In genomic region chr3:135232462-135232861, GRCm38 (mm10) we compare ENCODE assay signal across 21 mouse cellular contexts. TPM values are rescaled to one million over a fixed set of nuclear protein-coding genes. Genes with fewer than 3 reads are reported as not detected.
DNase-seq lines count a peak whose midpoint lies in the region; ATAC-seq and TF ChIP-seq lines count a peak whose summit lies in the region.
"Had no signal": no experiment of that assay in that cellular context is flagged by ENCODE, and none has a peak within 500 bp of the region (broad histone marks: within the 10 kb centered on the region; RNA-seq: fewer than 3 reads in every experiment).

No protein-coding gene starts in this region.

- H3K9ac ChIP-seq in intestine, embryonic 15.5 days: no peak overlapping the region
- no peak overlapping the region for H3K9ac ChIP-seq in intestine, embryonic 16.5 days (ENCODE audit: low read depth, low read length)
- H3K9ac ChIP-seq in intestine, postnatal 0 days (ENCODE audit: low read depth, low read length): no peak overlapping the region

- no peaks in the 10 kb centered on the region for H3K27me3 ChIP-seq in intestine, embryonic 15.5 days (replicated peaks)
- H3K27me3 ChIP-seq in intestine, embryonic 16.5 days (replicated peaks; ENCODE audit: control insufficient read depth, insufficient read depth, low read length): no peaks in the 10 kb centered on the region
- no peaks in the 10 kb centered on the region for H3K27me3 ChIP-seq in intestine, postnatal 0 days (replicated peaks; ENCODE audit: control insufficient read depth, insufficient read depth, low read length)
- H3K27me3 ChIP-seq: CH12.LX, Patski had no signal

- H3K36me3 ChIP-seq in intestine, embryonic 15.5 days: peaks cover 20% of the 10 kb centered on the region
- H3K36me3 ChIP-seq in intestine, embryonic 16.5 days (ENCODE audit: control insufficient read depth, insufficient read depth, low read length): peaks cover 8% of the 10 kb centered on the region; the same call in 1 of the 2 replicates
- H3K36me3 ChIP-seq in intestine, postnatal 0 days (ENCODE audit: control insufficient read depth, insufficient read depth): peaks cover 23% of the 10 kb centered on the region

- WGBS in intestine, embryonic 15.5 days: 65% methylated on average over 3 of the region's 3 CpGs
- 61% methylated on average over 3 of the region's 3 CpGs for WGBS in intestine, embryonic 16.5 days
- 48% methylated on average over 3 of the region's 3 CpGs for WGBS in intestine, postnatal 0 days

- H3K4me2 ChIP-seq in intestine, embryonic 15.5 days (replicated peaks): no peak overlapping the region
- no peak overlapping the region for H3K4me2 ChIP-seq in intestine, embryonic 16.5 days (ENCODE audit: low read depth, low read length)
- H3K4me2 ChIP-seq in intestine, postnatal 0 days (replicated peaks; ENCODE audit: low read depth): 0 out of 2 replicates have a peak overlapping the region, but pooled peaks have one; percentile 13

- no peaks in the 10 kb centered on the region for H3K4me1 ChIP-seq in intestine, embryonic 15.5 days (replicated peaks)
- H3K4me1 ChIP-seq in intestine, embryonic 16.5 days (ENCODE audit: control insufficient read depth, insufficient read depth, low read length): no peaks in the 10 kb centered on the region
- no peaks in the 10 kb centered on the region for H3K4me1 ChIP-seq in intestine, postnatal 0 days (replicated peaks; ENCODE audit: control insufficient read depth, insufficient read depth, low read length)

- no peak overlapping the region for H3K27ac ChIP-seq in intestine, embryonic 15.5 days
- no peak overlapping the region for H3K27ac ChIP-seq in intestine, embryonic 16.5 days (ENCODE audit: low read length)
- no peak overlapping the region for H3K27ac ChIP-seq in intestine, postnatal 0 days (ENCODE audit: low read depth, low read length)

- peak; percentile 95 for ATAC-seq in intestine, embryonic 15.5 days
- ATAC-seq in intestine, embryonic 16.5 days: peak; percentile 97
- ATAC-seq in intestine, postnatal 0 days: peak; percentile 67
- no peak for ATAC-seq in monocyte, adult 5-6 weeks (replicated peaks; ENCODE audit: insufficient number of reproducible peaks, low FRiP score, low TSS enrichment, poor library complexity, severe bottlenecking)
- ATAC-seq: activated CD4-positive, CD25-positive, alpha-beta regulatory T cell, adult 4 months; CD4-positive, CD25-positive, alpha-beta regulatory T cell, adult 4 months; Patski had no signal

- TF ChIP-seq CTCF in intestine, postnatal 0 days (IDR thresholded peaks at IDR 0.05; ENCODE audit: low read depth): no peak

- no peak overlapping the region for H3K4me3 ChIP-seq in intestine, embryonic 15.5 days (replicated peaks)
- no peak overlapping the region for H3K4me3 ChIP-seq in intestine, embryonic 16.5 days (ENCODE audit: low read length)
- no peak overlapping the region for H3K4me3 ChIP-seq in intestine, postnatal 0 days (ENCODE audit: low read depth, low read length)

- H3K9me3 ChIP-seq in intestine, embryonic 15.5 days: no peaks in the 10 kb centered on the region
- no peaks in the 10 kb centered on the region for H3K9me3 ChIP-seq in intestine, embryonic 16.5 days (ENCODE audit: control insufficient read depth, low read length)
- H3K9me3 ChIP-seq in intestine, postnatal 0 days (ENCODE audit: control insufficient read depth): no peaks in the 10 kb centered on the region
- H3K9me3 ChIP-seq: G1E had no signal

- DNase-seq in thymus, postnatal 0 days (ENCODE audit: low spot score): no peak
- no peak for DNase-seq in heart, adult 11 months
- DNase-seq: adrenal gland, adult 2 months; adrenal gland, adult 8-10 months; adrenal gland, postnatal 10 days; adrenal gland, postnatal 14 days; adrenal gland, postnatal 25 days; adrenal gland, postnatal 36 days; B cell, adult 2 months; cerebellum, adult 11 months; cerebellum, adult 11-12 months; cerebellum, adult 18-20 months had no signal

RNA-seq across cellular contexts. Expression of gene Cenpe, which starts 20.1 kb away (rescaled TPM):
- polyA plus RNA-seq in intestine, embryonic 15.5 days (2015; fragmentation: Nextera tagmentation; extraction: Ambion mirVana): 20.3 and 23.5 TPM in 2 replicates
- 14.2 and 18.4 TPM in 2 replicates for polyA plus RNA-seq in intestine, embryonic 16.5 days (2015; fragmentation: Nextera tagmentation; extraction: Ambion mirVana)
- polyA plus RNA-seq in intestine, postnatal 0 days (2015; fragmentation: Nextera tagmentation; extraction: Ambion mirVana): 5.4 and 5.6 TPM in 2 replicates
- 26.8 and 28.7 TPM in 2 replicates for polyA plus RNA-seq in thymus, postnatal 0 days (2015; fragmentation: Nextera tagmentation; extraction: Ambion mirVana)
- 1.8 to 2.4 TPM (median 2.0 TPM) in 3 replicates for total RNA-seq in monocyte, adult 5-6 weeks (2017)

RNA-seq across cellular contexts. Expression of gene Bdh2, which starts 48.6 kb away (rescaled TPM):
- 7.1 and 8.9 TPM in 2 replicates for polyA plus RNA-seq in intestine, embryonic 15.5 days (2015; fragmentation: Nextera tagmentation; extraction: Ambion mirVana)
- polyA plus RNA-seq in intestine, embryonic 16.5 days (2015; fragmentation: Nextera tagmentation; extraction: Ambion mirVana): 8.8 and 9.1 TPM in 2 replicates
- 5.6 and 8.0 TPM in 2 replicates for polyA plus RNA-seq in intestine, postnatal 0 days (2015; fragmentation: Nextera tagmentation; extraction: Ambion mirVana)
- 1.7 TPM in 2 replicates for polyA plus RNA-seq in thymus, postnatal 0 days (2015; fragmentation: Nextera tagmentation; extraction: Ambion mirVana)
- total RNA-seq in monocyte, adult 5-6 weeks (2017): not detected in 3 replicates
- polyA plus RNA-seq: activated CD4-positive, CD25-positive, alpha-beta regulatory T cell, adult 4 months; CD4-positive, CD25-positive, alpha-beta regulatory T cell, adult 4 months; G1E had no signal
